Mouse (Mus musculus): ENCODE measurements around the gene Slitrk1. TPM values are rescaled to one million over a fixed set of nuclear protein-coding genes. Genes with fewer than 3 reads are reported as not detected.

Slitrk1 gene
- 10 to 100 TPM; 63.5 to 83.2 TPM for total RNA-seq (2021)
- long read RNA-seq, experiment 1, full-length matches to known transcripts, result 38 of 41 reads
- long read RNA-seq, experiment 1, partial matches to known transcripts, result 0 of 41 reads
- long read RNA-seq, experiment 1, other reads (novel, unspliced or antisense), result 3 of 41 reads
- long read RNA-seq, experiment 2, full-length matches to known transcripts, result 26 of 28 reads
- long read RNA-seq, experiment 2, partial matches to known transcripts, result 0 of 28 reads
- long read RNA-seq, experiment 2, other reads (novel, unspliced or antisense), result 2 of 28 reads

- peak; percentile 51 to 72 for DNase-seq (ENCODE audit: low spot score in 2 of 2)
These were observed at the start of gene Slitrk1 for GRCm38 (mm10) chr14:108913714-108914263. Gene Slitrk1 (minus strand): TSS chr14:108914158.

GRCm38 (mm10) chr14:108935777-108936176, 21.8 kb upstream of the Slitrk1 start:
- DNase-seq (ENCODE audit: low spot score in 2 of 2), result no peak

- DNase-seq (ENCODE audit: low spot score in 2 of 2), result no peak
These were observed 378 bp upstream of the Slitrk1 start for GRCm38 (mm10) chr14:108914336-108914735.

- peak in 1 of 2 experiments; percentile 34 for DNase-seq (ENCODE audit: low spot score in 2 of 2)
These were observed 975 bp downstream of the Slitrk1 start for GRCm38 (mm10) chr14:108912876-108913490.

GRCm38 (mm10) chr14:108912021-108912875, 1.7 kb downstream of the Slitrk1 start:
- peak; percentile 58 to 67 for DNase-seq (ENCODE audit: low spot score in 2 of 2)

GRCm38 (mm10) chr14:108911138-108911841, 2.7 kb downstream of the Slitrk1 start:
- DNase-seq (ENCODE audit: low spot score in 2 of 2), result peak; percentile 75 to 87

GRCm38 (mm10) chr14:108910449-108911137, 3.4 kb downstream of the Slitrk1 start:
- peak in 1 of 2 experiments; percentile 5 for DNase-seq (ENCODE audit: low spot score in 2 of 2)

GRCm38 (mm10) chr14:108909336-108909953, 4.5 kb downstream of the Slitrk1 start:
- no peak for DNase-seq (ENCODE audit: low spot score in 2 of 2)

GRCm38 (mm10) chr14:108898601-108899000, 15.4 kb downstream of the Slitrk1 start:
- DNase-seq (ENCODE audit: low spot score in 2 of 2), result no peak

GRCm38 (mm10) chr14:108895456-108895855, 18.5 kb downstream of the Slitrk1 start:
- no peak for DNase-seq (ENCODE audit: low spot score in 2 of 2)

GRCm38 (mm10) chr14:108867816-108868215, 46.1 kb downstream of the Slitrk1 start:
- DNase-seq (ENCODE audit: low spot score in 2 of 2), result peak in 1 of 2 experiments; percentile 7

GRCm38 (mm10) chr14:108864631-108865030, 49.3 kb downstream of the Slitrk1 start:
- no peak for DNase-seq (ENCODE audit: low spot score in 2 of 2)

GRCm38 (mm10) chr14:108859310-108859709, 54.6 kb downstream of the Slitrk1 start:
- no peak for DNase-seq (ENCODE audit: low spot score in 2 of 2)

Data from left cerebral cortex, adult 18-20 months (tissue).